Mouse (Mus musculus) heart, postnatal 0 days (tissue): ENCODE measurements around the gene Troap.

Experiments
- CTCF ChIP-seq: IDR thresholded peaks from 2 replicates; pipeline ENCODE4 v1.5.1; 2016; ENCODE audit warnings: antibody characterized with exemption, control low read depth, low read depth
- EP300 ChIP-seq: IDR thresholded peaks from 2 replicates; pipeline ENCODE4 v1.6.1; 2016; ENCODE audit warnings: antibody characterized with exemption, low read depth

DNA sequence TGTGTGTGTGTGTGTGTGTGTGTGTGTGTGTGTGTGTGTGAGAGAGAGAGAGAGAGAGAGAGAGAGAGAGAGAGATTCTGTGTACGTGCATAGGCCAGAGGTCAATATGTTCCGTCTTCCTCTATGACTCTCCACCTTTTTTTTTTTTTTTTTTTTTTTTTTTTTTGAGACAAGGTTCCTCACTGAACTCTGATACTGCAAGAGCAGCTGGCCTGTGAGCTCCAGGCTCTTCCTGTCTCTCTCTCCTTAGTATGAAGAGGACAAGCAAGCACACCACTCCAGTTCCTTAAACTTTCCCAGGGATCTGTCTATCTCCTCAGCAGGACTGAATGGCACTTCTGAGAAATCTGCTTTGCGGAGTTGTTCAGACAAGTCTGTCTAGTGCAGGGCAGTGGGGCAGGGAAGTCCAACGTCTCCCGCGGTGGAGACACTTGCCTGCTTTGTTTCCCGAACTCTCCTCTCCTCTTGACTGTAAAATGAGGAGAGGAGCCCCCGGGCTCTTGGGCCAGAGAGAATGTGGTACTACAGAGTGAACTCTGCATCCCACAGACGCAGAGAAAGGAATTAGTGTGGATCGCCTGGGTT is 45.4 kb upstream of the Troap start:
- no peak for TF ChIP-seq EP300
- TF ChIP-seq CTCF, result no peak
